Mouse (Mus musculus) MEL-GATA-1-ER (cell line): ENCODE results near the gene Mre11a.
A peak's percentile ranks its signal among the peaks of the same experiment; 100 is the strongest.

Experiments used
- DNase-seq: peaks from one replicate; pipeline ENCODE4 v3.0.0-alpha.2; 2012; ENCODE audit warnings: low read depth; ENCODE audit errors: extremely low read depth

Gene Mre11a

DNA sequence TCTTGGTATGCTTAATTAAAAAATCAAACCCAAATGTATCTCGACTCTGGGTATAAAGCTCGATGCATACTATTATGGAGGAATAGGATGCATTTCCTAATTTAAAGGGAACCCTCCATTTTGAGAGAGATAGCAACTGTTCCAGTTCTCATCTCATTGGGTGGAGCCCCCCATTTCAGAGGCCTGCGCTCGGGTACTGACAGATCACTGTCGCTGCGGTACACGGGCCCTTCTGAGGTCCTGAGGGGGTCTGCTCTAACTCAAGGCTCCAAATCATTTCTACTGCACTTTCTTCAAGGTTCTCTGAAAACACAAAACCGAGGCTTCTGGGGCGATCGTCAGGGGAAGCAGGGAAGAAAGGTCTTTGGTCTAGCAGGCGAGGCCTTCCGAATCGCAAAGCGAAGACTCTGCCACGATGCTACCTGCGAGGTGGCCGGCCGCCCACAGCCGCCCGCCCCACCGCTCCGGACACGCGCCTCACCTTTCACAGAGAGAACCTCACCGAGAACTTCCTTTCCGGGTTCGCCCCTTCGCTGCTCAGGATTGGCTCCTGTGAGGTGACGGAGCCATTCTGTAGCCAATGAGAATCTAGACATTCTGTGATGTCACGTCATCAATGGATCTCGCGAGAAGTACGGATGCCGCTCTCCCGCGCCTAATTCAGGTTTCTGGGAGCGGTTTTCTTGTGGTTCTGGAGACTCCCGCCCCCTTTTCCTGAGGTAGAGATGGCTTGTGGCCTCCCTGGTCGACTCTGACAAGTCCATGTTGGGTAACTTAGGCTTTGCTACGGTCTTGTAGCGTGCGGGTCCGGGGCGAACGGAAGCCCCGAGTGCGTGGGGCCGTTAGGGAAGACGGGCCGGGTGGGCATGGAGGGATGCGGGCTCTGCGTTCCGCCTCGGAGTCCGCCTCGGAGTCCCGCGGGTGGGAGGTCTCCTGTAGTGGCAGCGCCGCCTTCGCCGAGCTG is at the start of gene Mre11a, which contains the start of gene Ankrd49:
Gene Mre11a, plus strand, starts transcription at position 616 of the 964 bp plus-strand sequence.
Gene Ankrd49, minus strand, starts transcription at position 818 of the 964 bp plus-strand sequence.
- peak; percentile 99 for DNase-seq

DNA sequence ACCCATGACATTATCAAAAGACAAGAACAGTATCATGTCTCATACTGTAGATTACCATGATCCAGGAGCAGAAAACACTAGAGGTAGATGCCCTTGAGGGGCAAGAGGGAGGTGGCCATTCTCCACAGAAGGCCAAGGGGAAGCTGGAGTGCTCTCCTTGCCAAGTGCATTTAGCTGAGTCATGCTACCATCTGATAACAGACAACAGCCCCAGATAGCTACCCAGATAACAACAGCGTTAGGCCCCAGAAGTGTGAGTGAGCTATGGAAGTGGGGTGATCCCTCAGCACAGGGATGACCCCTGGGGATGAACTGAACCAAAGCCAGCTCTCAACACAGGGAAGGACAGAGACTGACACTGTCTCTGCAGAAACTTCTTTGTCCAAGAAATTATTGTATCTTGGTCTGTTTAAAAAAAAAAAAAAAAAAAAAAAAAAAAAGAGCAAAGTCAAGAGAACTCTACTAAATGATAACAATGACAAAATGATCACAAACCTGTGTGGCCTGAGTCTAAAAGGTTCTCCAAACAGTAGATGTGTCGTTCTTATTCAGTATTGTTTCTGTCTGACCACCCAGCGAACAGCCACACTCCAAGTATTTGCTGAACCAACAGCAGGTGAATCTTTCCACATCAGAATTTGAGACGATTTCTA is 44.8 kb upstream of the Mre11a start:
- DNase-seq = no peak

DNA sequence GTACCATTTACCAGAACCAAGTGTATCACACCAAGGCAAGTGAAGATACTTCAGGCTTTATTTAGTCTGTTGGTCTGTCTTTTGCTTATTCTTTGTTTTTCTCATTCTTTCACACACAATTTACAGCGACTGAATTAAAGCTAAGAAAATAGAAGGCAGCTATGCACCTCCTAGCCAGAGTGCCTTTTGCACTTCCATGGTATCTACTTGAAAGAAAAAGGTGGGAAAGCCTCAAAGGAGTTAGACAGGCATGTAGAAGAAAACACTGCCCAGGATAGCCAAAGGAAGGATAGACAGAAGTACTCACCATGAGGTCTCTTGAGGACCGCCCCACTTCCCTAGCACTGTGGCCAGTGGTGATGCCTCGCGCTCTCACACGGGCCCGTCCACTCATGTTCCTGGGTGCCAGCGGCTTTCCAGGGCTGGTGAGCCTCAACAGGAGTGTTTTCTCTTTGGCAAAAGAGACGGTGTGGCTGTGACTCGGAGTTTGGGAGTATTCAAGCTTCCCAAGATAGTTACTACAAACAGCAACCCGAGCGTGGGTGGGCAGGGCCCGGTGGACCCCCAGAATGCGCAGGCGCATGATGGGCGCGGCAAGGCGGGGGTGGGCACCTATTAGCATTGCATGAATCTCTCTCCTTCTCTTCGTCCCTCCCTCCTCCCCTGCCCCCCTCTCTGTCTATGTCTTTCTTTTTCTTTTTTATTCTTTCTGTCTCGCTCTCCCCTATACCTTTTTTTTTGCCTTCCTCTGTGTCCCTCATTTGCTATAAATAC is 44.1 kb upstream of the Mre11a start, which contains the start of gene Piwil4:
Gene Piwil4, minus strand, starts transcription at position 583 of the 774 bp plus-strand sequence.
- DNase-seq = no peak

DNA sequence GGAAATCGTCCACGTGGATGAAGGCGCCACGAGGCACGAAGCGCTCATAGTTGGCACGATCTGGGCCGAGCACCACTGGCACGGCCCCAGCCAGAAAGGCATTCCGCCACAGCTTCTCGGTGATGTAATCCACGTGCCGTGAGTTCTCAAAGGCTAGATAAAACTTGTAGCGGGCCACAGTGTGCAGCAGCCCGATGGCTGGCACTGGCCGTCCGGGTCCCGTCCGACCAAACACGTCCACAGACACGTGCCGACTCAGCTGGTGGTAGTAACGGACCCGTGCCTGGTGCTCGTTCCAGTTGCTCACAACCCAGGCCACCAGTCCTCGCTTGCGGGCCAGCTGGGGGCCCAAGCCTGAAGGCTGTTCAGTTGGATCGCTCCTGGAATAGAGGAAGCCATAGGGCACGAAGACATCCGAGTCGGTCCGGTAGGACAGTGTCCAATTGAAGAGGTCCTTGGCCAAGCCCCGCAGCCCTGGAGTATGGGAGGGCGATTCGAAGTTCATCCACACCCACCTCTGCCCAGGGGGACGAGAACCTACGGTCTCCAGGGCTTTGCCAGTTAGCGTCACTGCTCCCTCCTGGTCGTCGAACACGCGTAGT is 33.5 kb upstream of the Mre11a start:
- DNase-seq = peak; percentile 5

- peak; percentile 13 for DNase-seq
Observed at GRCm38 (mm10) chr9:14751503-14752000, 32.9 kb upstream of the Mre11a start.

GRCm38 (mm10) chr9:14752001-14752522 is 32.4 kb upstream of the Mre11a start, which contains the start of gene Fut4:
Fut4 (minus strand) TSS chr9:14752393.
- peak; percentile 29 for DNase-seq

GRCm38 (mm10) chr9:14753947-14754346 is 30.5 kb upstream of the Mre11a start:
- DNase-seq = no peak

DNA sequence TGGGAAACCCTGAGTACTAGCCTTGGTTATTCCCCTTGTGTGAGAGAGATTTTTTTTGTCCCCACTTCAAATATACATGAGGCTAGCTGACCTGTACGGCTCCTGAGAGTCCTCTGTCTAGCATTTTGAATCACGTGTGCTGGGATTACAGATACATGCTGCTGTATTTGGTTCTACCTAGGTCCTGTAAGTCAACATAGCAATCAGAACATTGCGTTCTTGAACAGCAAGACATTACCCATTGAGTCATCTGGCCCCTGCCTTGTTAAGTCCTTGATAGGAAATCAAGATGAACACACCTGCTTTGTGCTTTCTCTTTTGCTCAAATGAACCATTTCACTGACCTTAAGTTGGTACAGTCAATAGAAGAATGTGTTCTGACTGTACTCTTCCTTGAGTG is 30.0 kb upstream of the Mre11a start:
- no peak for DNase-seq

GRCm38 (mm10) chr9:14758590-14758989 is 25.9 kb upstream of the Mre11a start:
- no peak for DNase-seq

- no peak for DNase-seq
Observed at GRCm38 (mm10) chr9:14759261-14759660, 25.2 kb upstream of the Mre11a start.

GRCm38 (mm10) chr9:14764765-14765164 is 19.7 kb upstream of the Mre11a start:
- no peak for DNase-seq

- DNase-seq = no peak
Observed at GRCm38 (mm10) chr9:14769811-14770210, 14.6 kb upstream of the Mre11a start.

DNA sequence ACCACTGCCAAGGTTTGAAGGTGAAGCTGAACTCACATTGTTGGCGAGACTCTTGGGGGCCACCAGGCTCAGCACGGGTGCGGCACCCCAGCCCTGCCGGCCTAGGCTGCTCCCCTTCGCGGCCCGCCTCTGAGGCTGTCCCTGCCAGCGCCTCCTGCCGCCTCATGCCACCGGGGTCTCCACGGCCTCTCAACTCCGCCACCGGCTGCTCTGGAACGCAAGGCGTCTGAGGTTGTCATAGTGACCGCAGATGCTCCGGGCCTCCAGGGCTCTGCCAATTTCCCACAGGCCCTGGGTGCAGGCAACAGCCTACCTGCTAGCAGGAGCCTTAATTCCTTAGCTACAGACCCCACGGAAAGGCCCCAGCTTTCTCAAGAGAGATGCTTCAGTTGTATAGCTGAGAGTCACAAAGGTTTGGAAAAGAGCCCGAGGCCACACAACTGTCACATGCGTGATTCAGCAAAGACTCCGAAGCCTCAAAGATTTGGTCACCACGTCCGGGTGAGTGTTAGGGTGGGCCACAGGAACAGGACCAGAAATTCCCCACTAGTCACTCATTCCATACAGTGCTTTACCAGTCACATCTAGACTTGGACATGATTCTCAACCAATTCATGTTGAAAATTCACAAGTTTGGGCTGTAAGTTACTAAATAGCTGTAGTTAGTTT is 13.5 kb upstream of the Mre11a start, which contains the start of gene 1700012B09Rik:
Gene 1700012B09Rik, minus strand, starts transcription at position 228 of the 669 bp plus-strand sequence.
- DNase-seq = no peak

- DNase-seq = no peak
Observed at GRCm38 (mm10) chr9:14772074-14772473, 12.4 kb upstream of the Mre11a start.

GRCm38 (mm10) chr9:14773813-14774212 is 10.6 kb upstream of the Mre11a start:
- no peak for DNase-seq

GRCm38 (mm10) chr9:14778341-14778740 is 6.1 kb upstream of the Mre11a start:
- no peak for DNase-seq

DNA sequence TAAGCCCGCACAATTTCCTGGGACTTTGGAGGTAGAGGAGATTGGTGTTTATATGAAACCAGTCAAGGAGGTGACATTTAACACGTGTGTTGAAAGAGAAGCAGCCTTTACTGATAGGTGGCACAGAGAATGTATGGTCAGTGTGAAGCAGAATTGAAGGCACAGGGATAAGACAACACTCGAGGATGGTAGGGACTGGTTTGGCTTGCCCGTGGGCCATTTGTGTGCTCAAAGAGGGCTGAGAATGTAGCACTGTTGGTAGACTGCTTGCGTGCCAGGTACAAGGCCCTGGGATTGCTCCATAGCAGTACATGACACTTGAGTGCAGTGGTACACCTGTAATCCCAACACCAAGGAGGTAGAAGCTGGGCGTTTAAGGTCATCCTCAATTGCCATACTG is 2.9 kb downstream of the Mre11a start:
- no peak for DNase-seq

DNA sequence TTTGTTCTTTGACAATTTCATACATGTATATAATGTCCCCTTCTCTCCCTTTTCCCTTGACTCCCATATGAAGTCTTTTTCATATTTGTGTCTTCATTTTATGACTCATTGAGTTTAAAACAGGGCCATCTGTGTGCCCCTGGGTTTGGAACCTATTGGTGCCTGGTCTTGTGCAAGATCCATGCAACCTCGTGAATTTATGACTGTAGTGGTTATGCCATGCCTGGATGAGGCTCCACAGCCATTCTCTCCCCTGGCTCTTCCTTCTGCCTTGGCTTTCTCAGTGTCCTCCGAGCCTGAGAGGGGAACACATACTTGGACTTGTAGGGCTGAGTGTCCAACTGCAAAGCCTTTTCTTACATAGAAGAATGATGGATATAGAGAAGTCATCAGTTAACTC is 21.3 kb downstream of the Mre11a start:
- DNase-seq = no peak

DNA sequence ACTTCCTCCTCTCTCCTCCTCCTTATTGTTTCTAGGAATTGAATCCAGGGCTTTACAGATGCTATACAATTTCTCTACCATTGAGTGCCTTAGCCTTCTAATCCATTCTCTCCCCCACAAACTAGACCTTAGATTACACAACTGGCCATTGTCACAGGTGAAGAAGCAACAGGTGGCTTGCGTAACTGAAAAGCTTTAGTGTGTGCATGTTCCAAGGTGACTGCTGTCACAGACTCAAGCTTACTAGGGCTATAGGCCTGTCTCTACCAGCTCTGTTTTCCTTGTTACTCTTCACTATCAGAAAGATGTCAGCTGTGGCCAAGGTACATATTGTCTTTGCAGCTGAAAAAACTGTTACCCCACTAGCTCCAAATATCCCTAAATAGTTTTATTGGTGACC is 22.3 kb downstream of the Mre11a start:
- DNase-seq = no peak

- no peak for DNase-seq
Observed at GRCm38 (mm10) chr9:14810111-14810510, 25.7 kb downstream of the Mre11a start.
